Comparison of ENCODE assay signal across 21 mouse cellular contexts in the genomic region with DNA sequence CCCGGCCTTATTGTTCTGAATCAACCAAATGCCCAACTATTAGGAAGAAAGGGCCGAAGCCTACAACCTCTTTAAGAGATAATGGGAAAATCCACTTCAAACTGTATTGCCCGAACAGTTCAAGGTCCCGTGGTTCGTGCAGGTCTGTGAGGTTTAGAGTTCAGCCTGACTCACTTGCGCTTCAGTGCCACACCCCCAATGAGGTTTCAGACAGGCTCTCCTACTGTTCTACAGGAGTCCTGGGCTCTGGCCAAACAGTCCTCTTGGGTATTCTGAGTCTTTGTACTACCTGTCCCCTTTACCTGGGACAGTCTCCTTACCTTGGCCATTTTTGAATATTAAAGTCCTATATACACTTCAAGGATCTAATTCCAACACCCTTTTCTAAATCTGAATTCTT. TPM values are rescaled to one million over a fixed set of nuclear protein-coding genes. Genes with fewer than 3 reads are reported as not detected.
DNase-seq lines count a peak whose midpoint lies in the region; ATAC-seq and TF ChIP-seq lines count a peak whose summit lies in the region.
"Had no signal": no experiment of that assay in that cellular context is flagged by ENCODE, and none has a peak within 500 bp of the region (broad histone marks: within the 10 kb centered on the region; RNA-seq: fewer than 3 reads in every experiment).

No protein-coding gene starts in this region.

- no peaks in the 10 kb centered on the region for H3K36me3 ChIP-seq in intestine, postnatal 0 days (ENCODE audit: control insufficient read depth, insufficient read depth)
- no peaks in the 10 kb centered on the region for H3K36me3 ChIP-seq in intestine, embryonic 16.5 days (ENCODE audit: control insufficient read depth, insufficient read depth, low read length)
- H3K36me3 ChIP-seq in kidney, embryonic 15.5 days = no peaks in the 10 kb centered on the region
- H3K36me3 ChIP-seq: embryonic facial prominence, embryonic 15.5 days; forebrain, embryonic 15.5 days; limb, embryonic 15.5 days; midbrain, embryonic 13.5 days had no signal

- DNase-seq in kidney, postnatal 25 days = peak; percentile 62 to 76
- DNase-seq in ES-CJ7 (ENCODE audit: low read depth, low spot score) = peak; percentile 19
- DNase-seq in c-Kit-positive CD71-negative TER-119-negative erythroid progenitor cells, embryonic 14.5 days (ENCODE audit: low read depth) = peak; percentile 24
- DNase-seq in urinary bladder, postnatal 25 days (ENCODE audit: low spot score) = no peak
- no peak for DNase-seq in right cerebral cortex, postnatal 25 days
- DNase-seq: cerebellum, adult 2 months; heart, postnatal 10 days; layer of hippocampus, adult 9-11 months; lung, embryonic 14.5 days had no signal

- H3K27me3 ChIP-seq in intestine, postnatal 0 days (replicated peaks; ENCODE audit: control insufficient read depth, insufficient read depth, low read length) = no peaks in the 10 kb centered on the region
- H3K27me3 ChIP-seq in intestine, embryonic 16.5 days (replicated peaks; ENCODE audit: control insufficient read depth, insufficient read depth, low read length) = no peaks in the 10 kb centered on the region
- H3K27me3 ChIP-seq in kidney, embryonic 15.5 days = no peaks in the 10 kb centered on the region
- H3K27me3 ChIP-seq: embryonic facial prominence, embryonic 15.5 days; forebrain, embryonic 15.5 days; heart, embryonic 12.5 days; limb, embryonic 15.5 days; megakaryocyte, embryonic 14.5 days; midbrain, embryonic 13.5 days had no signal

- peaks cover 13% of the 10 kb centered on the region for H3K4me1 ChIP-seq in intestine, postnatal 0 days (replicated peaks; ENCODE audit: control insufficient read depth, insufficient read depth, low read length)
- peaks cover 32% of the 10 kb centered on the region for H3K4me1 ChIP-seq in intestine, embryonic 16.5 days (ENCODE audit: control insufficient read depth, insufficient read depth, low read length)
- H3K4me1 ChIP-seq in kidney, embryonic 15.5 days = peaks cover 43% of the 10 kb centered on the region

- 63% methylated on average over 6 of the region's 6 CpGs for WGBS in intestine, postnatal 0 days
- 70% methylated on average over 6 of the region's 6 CpGs for WGBS in intestine, embryonic 16.5 days
- WGBS in kidney, embryonic 15.5 days = 96% methylated on average over 6 of the region's 6 CpGs

- no peak for ATAC-seq in intestine, postnatal 0 days
- no peak for ATAC-seq in intestine, embryonic 16.5 days
- no peak for ATAC-seq in kidney, embryonic 15.5 days (replicated peaks; ENCODE audit: low FRiP score)
- ATAC-seq: forebrain, embryonic 15.5 days; hindbrain, postnatal 0 days; midbrain, embryonic 13.5 days had no signal

- no peaks in the 10 kb centered on the region for H3K9me3 ChIP-seq in intestine, postnatal 0 days (ENCODE audit: control insufficient read depth)
- no peaks in the 10 kb centered on the region for H3K9me3 ChIP-seq in intestine, embryonic 16.5 days (ENCODE audit: control insufficient read depth, low read length)
- no peaks in the 10 kb centered on the region for H3K9me3 ChIP-seq in kidney, embryonic 15.5 days (replicated peaks)
- H3K9me3 ChIP-seq: embryonic facial prominence, embryonic 15.5 days; forebrain, embryonic 15.5 days; heart, embryonic 12.5 days; limb, embryonic 15.5 days; megakaryocyte, embryonic 14.5 days; midbrain, embryonic 13.5 days had no signal

- H3K9ac ChIP-seq in intestine, postnatal 0 days (ENCODE audit: low read depth, low read length) = no peak overlapping the region
- H3K9ac ChIP-seq in intestine, embryonic 16.5 days (ENCODE audit: low read depth, low read length) = no peak overlapping the region
- no peak overlapping the region for H3K9ac ChIP-seq in kidney, embryonic 15.5 days
- H3K9ac ChIP-seq: embryonic facial prominence, embryonic 15.5 days; forebrain, embryonic 15.5 days; heart, embryonic 12.5 days; limb, embryonic 15.5 days; lung, embryonic 14.5 days; midbrain, embryonic 13.5 days had no signal

- no peak for TF ChIP-seq CTCF in intestine, postnatal 0 days (IDR thresholded peaks at IDR 0.05; ENCODE audit: low read depth)

- H3K4me2 ChIP-seq in intestine, postnatal 0 days (replicated peaks; ENCODE audit: low read depth) = 0 out of 2 replicates have a peak overlapping the region, but pooled peaks have one; percentile 13
- H3K4me2 ChIP-seq in intestine, embryonic 16.5 days (ENCODE audit: low read depth, low read length) = no peak overlapping the region
- no peak overlapping the region for H3K4me2 ChIP-seq in kidney, embryonic 15.5 days
- H3K4me2 ChIP-seq: embryonic facial prominence, embryonic 15.5 days; forebrain, embryonic 15.5 days; heart, embryonic 12.5 days; limb, embryonic 15.5 days; lung, embryonic 14.5 days; midbrain, embryonic 13.5 days had no signal

- H3K4me3 ChIP-seq in intestine, postnatal 0 days (ENCODE audit: low read depth, low read length) = no peak overlapping the region
- no peak overlapping the region for H3K4me3 ChIP-seq in intestine, embryonic 16.5 days (ENCODE audit: low read length)
- no peak overlapping the region for H3K4me3 ChIP-seq in kidney, embryonic 15.5 days (replicated peaks)
- H3K4me3 ChIP-seq: embryonic facial prominence, embryonic 15.5 days; forebrain, embryonic 15.5 days; heart, embryonic 12.5 days; left cerebral cortex, adult 2 months; limb, embryonic 15.5 days; megakaryocyte, embryonic 14.5 days; midbrain, embryonic 13.5 days had no signal

- 0 out of 2 replicates have a peak overlapping the region, but pooled peaks have one; percentile 4 for H3K27ac ChIP-seq in intestine, postnatal 0 days (ENCODE audit: low read depth, low read length)
- no peak overlapping the region for H3K27ac ChIP-seq in intestine, embryonic 16.5 days (ENCODE audit: low read length)
- H3K27ac ChIP-seq in kidney, embryonic 15.5 days = no peak overlapping the region
- H3K27ac ChIP-seq: embryonic facial prominence, embryonic 15.5 days; forebrain, embryonic 15.5 days; hindbrain, postnatal 0 days; kidney, postnatal 0 days; left cerebral cortex, adult 2 months; limb, embryonic 15.5 days; midbrain, embryonic 13.5 days had no signal

RNA-seq across cellular contexts. Expression of gene Zfp592, which starts 3.2 kb away (rescaled TPM):
- 4.2 and 5.0 TPM in 2 replicates for polyA plus RNA-seq in intestine, postnatal 0 days (2015; fragmentation: Nextera tagmentation; extraction: Ambion mirVana)
- 9.9 and 12.4 TPM in 2 replicates for polyA plus RNA-seq in intestine, embryonic 16.5 days (2015; fragmentation: Nextera tagmentation; extraction: Ambion mirVana)
- 14.1 and 16.2 TPM in 2 replicates for polyA plus RNA-seq in kidney, embryonic 15.5 days (2015; fragmentation: Nextera tagmentation; extraction: Ambion mirVana)

RNA-seq across cellular contexts. Expression of gene Sec11a, which starts 42.7 kb away (rescaled TPM):
- 140 and 142 TPM in 2 replicates for polyA plus RNA-seq in intestine, postnatal 0 days (2015; fragmentation: Nextera tagmentation; extraction: Ambion mirVana)
- polyA plus RNA-seq in intestine, embryonic 16.5 days (2015; fragmentation: Nextera tagmentation; extraction: Ambion mirVana) = 234 and 256 TPM in 2 replicates
- polyA plus RNA-seq in kidney, embryonic 15.5 days (2015; fragmentation: Nextera tagmentation; extraction: Ambion mirVana) = 217 and 223 TPM in 2 replicates

Comparison
In these comparisons a context has a peak if more than half of its experiments do, and no peak if none do; other contexts are left out.
1. DNase-seq: peak in kidney, postnatal 25 days (2 of 2), ES-CJ7 (single experiment) and c-Kit-positive CD71-negative TER-119-negative erythroid progenitor cells, embryonic 14.5 days (single experiment); none in urinary bladder, postnatal 25 days (single experiment) and right cerebral cortex, postnatal 25 days (single experiment).